Mouse (Mus musculus) CD8-positive naive resting alpha-beta T cell, adult 2 months (primary cell): ENCODE measurements at regions not wholly inside any gene's neighbourhood (a gene's known extent, or its start where the extent isn't known, plus 50 kb on each side); places are given as distances from the start of the nearest gene placed in this dataset.
"Not testable (repeated sequence)": the region's sequence is repeated elsewhere in the genome, so short reads cannot be mapped to it uniquely, and the experiment has no call there.

Experiments
- DNase-seq, 2 experiments: peaks; one replicate each; pipeline ENCODE4 v3.0.0; 2022; ENCODE audit warnings: low read depth in 2 of 2, low spot score in 2 of 2

DNA sequence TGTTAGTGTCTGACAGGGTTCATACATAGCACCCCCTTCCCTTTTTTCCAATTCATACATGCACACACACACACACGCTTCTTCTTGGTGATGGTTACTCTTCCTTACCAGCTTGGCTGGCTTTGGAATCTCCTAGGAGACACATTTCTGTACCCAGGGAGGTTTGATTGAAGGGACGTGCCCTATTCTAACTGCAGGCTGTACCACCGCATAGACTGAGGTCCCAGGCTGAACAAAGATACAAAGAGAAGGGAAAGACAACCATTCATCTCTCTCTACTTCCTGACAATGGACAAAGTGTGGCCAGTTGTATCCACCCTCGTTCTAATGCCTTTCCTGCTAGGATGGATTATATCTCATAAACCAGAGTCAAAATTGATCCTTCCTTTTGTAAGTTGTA lies 100.0 kb downstream of the Raet1d start:
- not testable (repeated sequence) for DNase-seq

DNA sequence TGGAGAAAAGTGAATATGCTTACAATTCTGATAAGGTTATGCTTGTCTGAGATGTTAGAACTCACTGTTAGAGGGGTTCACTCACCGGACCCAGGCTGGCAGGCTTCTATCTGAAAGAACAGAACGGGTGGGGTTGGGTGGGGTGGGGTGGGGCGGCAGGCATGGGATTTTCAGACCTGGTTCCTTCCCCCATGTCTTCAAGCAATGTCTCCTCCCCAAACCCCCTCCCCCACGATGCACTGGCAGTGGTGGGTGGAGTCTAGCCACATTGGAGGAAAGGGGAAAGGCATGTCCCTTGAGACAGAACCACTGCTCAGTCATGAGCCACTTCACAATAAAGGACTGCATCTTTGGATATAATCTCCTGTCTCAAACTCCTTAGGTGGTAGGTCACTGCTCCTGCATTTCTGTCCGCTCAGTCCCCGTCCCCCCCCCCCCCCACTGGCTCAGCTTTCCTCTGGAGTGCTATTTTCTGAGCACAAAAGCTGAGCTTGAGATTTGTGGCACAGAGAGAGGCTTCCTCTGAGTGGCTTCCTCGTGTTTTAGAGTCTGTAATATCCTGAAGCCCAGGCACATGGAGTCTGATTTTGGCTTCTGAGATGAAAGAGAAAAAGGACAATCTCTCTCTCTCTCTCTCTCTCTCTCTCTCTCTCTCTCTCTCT lies 100.6 kb downstream of the Raet1d start:
- not testable (repeated sequence) for DNase-seq

DNA sequence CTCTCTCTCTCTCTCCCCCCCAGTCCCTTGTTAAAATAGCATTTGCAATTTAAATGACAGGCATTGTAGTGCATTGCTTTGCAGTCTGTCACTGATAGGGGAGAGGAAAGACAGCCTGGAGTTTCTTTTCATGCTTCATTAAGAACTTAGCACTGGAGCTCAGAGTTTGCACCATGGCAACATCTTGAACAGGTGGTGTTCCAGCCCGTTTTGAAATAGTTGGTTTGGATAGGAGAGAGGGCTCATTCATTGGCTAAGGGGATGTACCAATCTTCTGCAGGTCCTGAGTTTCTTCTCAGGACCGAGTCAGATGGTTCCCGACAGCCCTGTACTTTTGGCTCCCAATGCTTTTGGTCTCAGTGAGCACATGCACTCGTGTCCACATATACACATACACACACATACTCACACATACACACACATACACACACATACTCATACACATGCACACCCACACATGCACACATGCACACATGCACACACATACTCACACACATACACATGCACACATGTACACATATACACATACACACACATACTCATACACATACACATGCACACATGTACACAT lies 101.2 kb downstream of the Raet1d start:
- DNase-seq, result not testable (repeated sequence)

DNA sequence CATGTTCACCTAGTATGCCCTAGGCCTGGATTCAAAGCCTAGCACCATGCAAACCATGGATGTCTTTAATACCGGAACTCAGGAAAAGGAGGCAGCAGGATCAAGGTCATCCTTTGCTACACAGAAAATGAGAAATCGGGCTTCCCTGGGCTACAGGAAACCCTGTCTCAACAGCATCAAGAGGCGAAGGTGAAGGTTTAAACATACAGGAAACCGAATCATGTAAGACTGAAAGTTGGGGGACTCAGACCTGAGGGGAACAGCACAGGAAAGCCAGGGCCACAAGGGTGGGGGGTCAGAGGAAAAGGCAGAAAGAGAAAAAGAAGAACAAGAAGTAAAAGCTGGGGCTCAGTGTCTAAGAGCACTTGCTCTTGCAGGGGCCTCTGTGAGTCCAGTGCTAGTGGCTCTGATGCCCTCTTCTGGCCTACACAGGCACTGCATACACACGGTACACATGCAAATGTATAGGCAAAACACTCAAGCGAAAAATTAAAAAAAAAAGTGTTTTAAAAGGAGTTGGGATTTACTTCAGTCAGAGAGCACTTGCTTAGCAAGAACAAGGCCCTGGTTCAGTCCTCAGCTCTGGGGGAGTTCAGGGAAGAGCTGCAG lies 111.5 kb downstream of the Raet1d start:
- not testable (repeated sequence) for DNase-seq

DNA sequence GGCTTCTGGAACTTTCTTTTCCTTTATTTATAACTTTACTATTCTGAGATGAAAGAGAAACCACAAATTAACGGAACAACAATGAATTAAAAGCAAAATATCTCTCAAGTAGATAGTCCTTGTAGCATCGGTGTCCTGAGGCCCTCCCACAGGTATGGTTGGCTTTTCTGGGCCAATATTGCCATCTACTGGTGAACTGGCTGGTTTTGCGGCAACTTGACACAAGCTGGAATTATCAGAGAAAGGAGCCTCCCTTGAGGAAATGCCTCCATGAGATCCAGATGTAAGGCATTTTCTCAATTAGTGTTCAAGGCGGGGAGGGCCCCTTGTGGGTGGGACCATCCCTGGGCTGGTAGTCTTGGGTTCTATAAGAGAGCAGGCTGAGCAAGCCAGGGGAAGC lies 119.5 kb downstream of the Raet1d start:
- peak in 1 of 2 experiments; percentile 16 for DNase-seq

DNA sequence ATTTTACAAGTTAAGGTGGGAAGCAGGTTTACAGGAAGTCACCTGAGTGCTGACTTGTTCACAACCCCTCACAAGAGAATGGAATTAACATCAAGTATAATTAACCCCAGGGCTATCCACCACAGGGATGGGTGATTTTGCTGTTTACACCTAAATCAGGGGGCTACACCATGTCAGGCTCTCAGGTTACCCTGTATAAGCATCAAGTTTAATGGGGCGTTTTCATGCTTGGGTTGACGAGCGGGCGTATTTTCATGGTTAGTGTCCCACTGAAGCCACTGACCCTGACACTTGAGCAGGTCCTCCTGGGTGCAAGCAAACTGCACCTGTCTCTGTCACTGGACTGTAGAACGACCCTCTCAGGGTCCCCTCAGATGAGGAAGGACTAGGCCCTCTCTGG lies 126.7 kb downstream of the Raet1d start:
- DNase-seq, result not testable (repeated sequence)

DNA sequence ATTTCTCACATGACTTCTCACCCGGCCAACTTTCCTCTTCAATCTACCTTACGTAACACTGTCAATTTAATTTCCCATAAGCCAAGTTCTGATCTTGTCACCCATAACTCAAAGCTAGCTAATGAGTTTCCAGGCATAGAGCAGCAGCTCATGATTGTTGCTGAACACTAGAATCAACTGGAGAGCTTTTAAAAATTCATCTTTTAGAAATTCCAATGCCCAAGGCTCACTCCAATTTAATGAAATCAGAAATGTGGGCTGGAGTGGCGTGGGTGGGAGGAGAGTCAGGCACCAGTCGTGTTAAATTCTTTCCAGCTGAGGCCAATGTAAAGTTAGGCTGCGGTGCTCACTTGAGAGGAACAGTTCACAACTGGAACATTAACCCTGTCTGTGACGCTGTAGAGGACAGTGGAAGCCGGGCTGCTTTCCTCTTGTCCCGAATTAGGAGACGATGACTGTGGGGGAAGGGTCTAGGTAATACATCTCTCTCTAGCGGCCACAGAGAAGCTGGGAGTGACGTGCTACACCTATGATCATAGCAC lies 131.5 kb downstream of the Raet1d start:
- DNase-seq, result not testable (repeated sequence)

DNA sequence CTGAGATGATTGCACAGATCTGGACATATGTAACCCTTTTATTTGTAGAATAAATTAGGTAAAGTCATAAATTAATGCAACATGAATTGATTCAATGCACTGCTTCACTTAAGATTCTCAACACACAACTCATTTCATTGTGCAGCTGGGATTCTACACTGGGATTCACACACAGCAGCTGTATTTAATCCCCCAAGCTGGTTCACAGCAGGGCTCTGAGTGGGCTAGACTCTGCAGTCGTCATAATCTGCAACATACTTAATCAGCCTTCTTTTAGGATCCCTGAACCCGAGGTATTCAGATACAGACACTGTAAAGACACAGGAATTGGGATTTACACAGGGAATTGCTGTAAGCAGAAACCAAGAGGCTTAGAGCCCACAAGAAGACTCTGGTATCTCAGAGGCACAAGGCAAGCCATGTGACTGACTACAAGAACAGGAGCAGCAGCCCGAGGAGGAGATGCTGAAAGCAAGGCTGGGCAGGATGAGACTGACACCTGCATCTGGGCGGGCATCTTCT lies 135.7 kb downstream of the Raet1d start:
- no peak for DNase-seq
